In the genomic region with DNA sequence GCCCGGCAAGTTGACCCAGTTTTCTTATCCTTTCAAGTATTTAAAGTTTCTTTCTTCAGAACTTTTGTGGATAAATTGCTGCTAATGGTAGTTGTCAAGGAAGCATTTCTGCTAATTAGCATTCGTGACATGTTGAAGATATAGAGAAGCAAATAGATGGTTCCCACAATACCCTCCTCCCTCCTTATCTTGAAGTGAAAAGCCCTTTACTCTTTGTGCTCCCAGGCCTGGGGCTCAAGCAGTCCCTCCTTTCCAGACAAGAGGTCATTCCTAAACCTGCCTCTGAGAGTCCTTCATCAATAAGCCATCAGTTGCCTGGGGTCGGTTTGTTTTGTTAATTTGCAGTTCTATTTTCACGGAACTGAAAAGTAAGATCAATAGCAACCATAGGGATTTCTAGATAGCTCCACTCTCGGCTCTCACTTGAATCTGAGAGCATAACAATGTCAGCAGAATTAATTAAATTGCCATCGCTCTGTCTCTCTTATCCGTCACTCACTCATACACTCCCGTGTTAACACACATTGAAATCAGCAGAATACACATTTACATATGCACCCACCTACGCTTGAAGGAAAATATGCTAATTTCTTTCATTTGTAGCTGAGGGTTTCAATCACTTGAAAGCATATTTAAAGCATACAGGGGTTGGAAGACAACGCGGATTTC, we compare ENCODE assay signal across 21 mouse cellular contexts.
A peak's percentile ranks its signal among the peaks of the same experiment; 100 is the strongest.
DNase-seq lines count a peak whose midpoint lies in the region; ATAC-seq lines count a peak whose summit lies in the region.
"Had no signal": no experiment of that assay in that cellular context is flagged by ENCODE, and none has a peak within 500 bp of the region (broad histone marks: within the 10 kb centered on the region; RNA-seq: fewer than 3 reads in every experiment).

No protein-coding gene starts in this region.

- DNase-seq in embryonic facial prominence, embryonic 11.5 days (ENCODE audit: low spot score), result no peak
- DNase-seq in embryonic facial prominence, embryonic 10.5 days (ENCODE audit: low spot score), result no peak
- peak; percentile 12 for DNase-seq in brain, adult 2 months (ENCODE audit: low read depth, low spot score)
- no peak for DNase-seq in liver, embryonic 11.5 days (ENCODE audit: low spot score)
- DNase-seq in urinary bladder, postnatal 10 days (ENCODE audit: low spot score), result no peak
- DNase-seq in cerebellum, postnatal 14 days, result no peak
- DNase-seq: adrenal gland, adult 8-10 months; cerebellum, adult 11-12 months; cerebellum, postnatal 25 days; kidney, adult 11 months; layer of hippocampus, postnatal 36 days; right cerebral cortex, adult 18-20 months; thymus, postnatal 36 days had no signal

- H3K4me2 ChIP-seq in embryonic facial prominence, embryonic 11.5 days (ENCODE audit: low read depth, low read length), result no peak overlapping the region
- peak overlapping the region; percentile 26; the same call in 1 of the 2 replicates for H3K4me2 ChIP-seq in forebrain, embryonic 13.5 days
- H3K4me2 ChIP-seq in midbrain, embryonic 13.5 days (replicated peaks), result 0 out of 2 replicates have a peak overlapping the region, but pooled peaks have one; percentile 0
- no peak overlapping the region for H3K4me2 ChIP-seq in liver, embryonic 11.5 days
- H3K4me2 ChIP-seq: embryonic facial prominence, embryonic 13.5 days; limb, embryonic 15.5 days; neural tube, embryonic 12.5 days had no signal

- H3K4me3 ChIP-seq in embryonic facial prominence, embryonic 11.5 days (ENCODE audit: low read depth, low read length), result no peak overlapping the region
- no peak overlapping the region for H3K4me3 ChIP-seq in embryonic facial prominence, embryonic 10.5 days
- no peak overlapping the region for H3K4me3 ChIP-seq in forebrain, embryonic 13.5 days
- no peak overlapping the region for H3K4me3 ChIP-seq in midbrain, embryonic 13.5 days (replicated peaks)
- H3K4me3 ChIP-seq in liver, embryonic 11.5 days (ENCODE audit: low read depth, low read length), result no peak overlapping the region
- H3K4me3 ChIP-seq: embryonic facial prominence, embryonic 13.5 days; limb, embryonic 15.5 days; neural tube, embryonic 12.5 days had no signal

- ATAC-seq in embryonic facial prominence, embryonic 11.5 days (replicated peaks; ENCODE audit: insufficient number of reproducible peaks, low FRiP score, low TSS enrichment, low read depth), result 0 out of 2 replicates have a peak, but pooled peaks have one; percentile 29
- ATAC-seq in forebrain, embryonic 13.5 days, result peak; percentile 88
- peak; percentile 84 for ATAC-seq in midbrain, embryonic 13.5 days
- no peak for ATAC-seq in liver, embryonic 11.5 days (replicated peaks; ENCODE audit: low FRiP score)
- ATAC-seq: CD4-positive, CD25-positive, alpha-beta regulatory T cell, adult 4 months; lung, postnatal 0 days; Patski had no signal

- no peaks in the 10 kb centered on the region for H3K4me1 ChIP-seq in embryonic facial prominence, embryonic 11.5 days (ENCODE audit: control insufficient read depth, insufficient read depth, low read length)
- H3K4me1 ChIP-seq in embryonic facial prominence, embryonic 10.5 days, result no peaks in the 10 kb centered on the region
- peaks cover 19% of the 10 kb centered on the region for H3K4me1 ChIP-seq in forebrain, embryonic 13.5 days
- H3K4me1 ChIP-seq in midbrain, embryonic 13.5 days (replicated peaks), result peaks cover 12% of the 10 kb centered on the region
- H3K4me1 ChIP-seq in liver, embryonic 11.5 days (replicated peaks; ENCODE audit: control insufficient read depth, insufficient read depth, low read length), result no peaks in the 10 kb centered on the region
- H3K4me1 ChIP-seq: embryonic facial prominence, embryonic 13.5 days; limb, embryonic 15.5 days; neural tube, embryonic 12.5 days had no signal

- no peak overlapping the region for H3K9ac ChIP-seq in embryonic facial prominence, embryonic 11.5 days (replicated peaks; ENCODE audit: low read length)
- H3K9ac ChIP-seq in forebrain, embryonic 13.5 days, result no peak overlapping the region
- no peak overlapping the region for H3K9ac ChIP-seq in midbrain, embryonic 13.5 days (replicated peaks)
- no peak overlapping the region for H3K9ac ChIP-seq in liver, embryonic 11.5 days (ENCODE audit: low read depth, low read length)
- H3K9ac ChIP-seq: embryonic facial prominence, embryonic 13.5 days; limb, embryonic 15.5 days; neural tube, embryonic 12.5 days had no signal

- no peaks in the 10 kb centered on the region for H3K9me3 ChIP-seq in embryonic facial prominence, embryonic 11.5 days (replicated peaks; ENCODE audit: control insufficient read depth, low read length)
- no peaks in the 10 kb centered on the region for H3K9me3 ChIP-seq in embryonic facial prominence, embryonic 10.5 days
- no peaks in the 10 kb centered on the region for H3K9me3 ChIP-seq in forebrain, embryonic 13.5 days (replicated peaks)
- no peaks in the 10 kb centered on the region for H3K9me3 ChIP-seq in midbrain, embryonic 13.5 days
- no peaks in the 10 kb centered on the region for H3K9me3 ChIP-seq in liver, embryonic 11.5 days (ENCODE audit: control insufficient read depth, low read length)
- H3K9me3 ChIP-seq: embryonic facial prominence, embryonic 13.5 days; limb, embryonic 15.5 days; neural tube, embryonic 12.5 days had no signal

- 67% methylated on average over 11 of the region's 11 CpGs for WGBS in embryonic facial prominence, embryonic 11.5 days
- WGBS in embryonic facial prominence, embryonic 10.5 days, result 70% methylated on average over 11 of the region's 11 CpGs
- 30% methylated on average over 11 of the region's 11 CpGs for WGBS in forebrain, embryonic 13.5 days
- 41% methylated on average over 11 of the region's 11 CpGs for WGBS in midbrain, embryonic 13.5 days
- WGBS in liver, embryonic 11.5 days, result 67% methylated on average over 11 of the region's 11 CpGs

- no peak overlapping the region for H3K27ac ChIP-seq in embryonic facial prominence, embryonic 11.5 days (replicated peaks; ENCODE audit: low read depth, low read length)
- H3K27ac ChIP-seq in embryonic facial prominence, embryonic 10.5 days (replicated peaks), result no peak overlapping the region
- H3K27ac ChIP-seq in forebrain, embryonic 13.5 days, result no peak overlapping the region
- H3K27ac ChIP-seq in midbrain, embryonic 13.5 days, result peak overlapping the region; percentile 31; the same call in 1 of the 2 replicates
- H3K27ac ChIP-seq in liver, embryonic 11.5 days (ENCODE audit: low read depth, low read length), result no peak overlapping the region
- H3K27ac ChIP-seq: embryonic facial prominence, embryonic 13.5 days; limb, embryonic 15.5 days; neural tube, embryonic 12.5 days had no signal

- H3K27me3 ChIP-seq in embryonic facial prominence, embryonic 11.5 days (ENCODE audit: control insufficient read depth, insufficient read depth, low read length), result no peaks in the 10 kb centered on the region
- H3K27me3 ChIP-seq in embryonic facial prominence, embryonic 10.5 days (replicated peaks; ENCODE audit: low read depth, poor library complexity, severe bottlenecking), result no peaks in the 10 kb centered on the region
- no peaks in the 10 kb centered on the region for H3K27me3 ChIP-seq in forebrain, embryonic 13.5 days
- H3K27me3 ChIP-seq in midbrain, embryonic 13.5 days, result no peaks in the 10 kb centered on the region
- H3K27me3 ChIP-seq in liver, embryonic 11.5 days (replicated peaks; ENCODE audit: control insufficient read depth, insufficient read depth, low read length), result no peaks in the 10 kb centered on the region
- H3K27me3 ChIP-seq: embryonic facial prominence, embryonic 13.5 days; limb, embryonic 15.5 days; neural tube, embryonic 12.5 days; Patski had no signal

- H3K36me3 ChIP-seq in embryonic facial prominence, embryonic 11.5 days (replicated peaks; ENCODE audit: control insufficient read depth, insufficient read depth, low read depth, low read length), result no peaks in the 10 kb centered on the region
- H3K36me3 ChIP-seq in embryonic facial prominence, embryonic 10.5 days (replicated peaks), result no peaks in the 10 kb centered on the region
- H3K36me3 ChIP-seq in forebrain, embryonic 13.5 days (ENCODE audit: poor library complexity, severe bottlenecking), result no peaks in the 10 kb centered on the region
- no peaks in the 10 kb centered on the region for H3K36me3 ChIP-seq in midbrain, embryonic 13.5 days
- H3K36me3 ChIP-seq in liver, embryonic 11.5 days (ENCODE audit: control insufficient read depth, insufficient read depth, low read length), result no peaks in the 10 kb centered on the region
- H3K36me3 ChIP-seq: embryonic facial prominence, embryonic 13.5 days; limb, embryonic 15.5 days; neural tube, embryonic 12.5 days had no signal

Comparison
In these comparisons a context has a peak if more than half of its experiments do, and no peak if none do; other contexts are left out.
1. H3K4me2 ChIP-seq: peak in forebrain, embryonic 13.5 days (single experiment) and midbrain, embryonic 13.5 days (single experiment); none in embryonic facial prominence, embryonic 11.5 days (single experiment) and liver, embryonic 11.5 days (single experiment).